Comparison of ENCODE assay signal across 22 mouse cellular contexts in the genomic region with DNA sequence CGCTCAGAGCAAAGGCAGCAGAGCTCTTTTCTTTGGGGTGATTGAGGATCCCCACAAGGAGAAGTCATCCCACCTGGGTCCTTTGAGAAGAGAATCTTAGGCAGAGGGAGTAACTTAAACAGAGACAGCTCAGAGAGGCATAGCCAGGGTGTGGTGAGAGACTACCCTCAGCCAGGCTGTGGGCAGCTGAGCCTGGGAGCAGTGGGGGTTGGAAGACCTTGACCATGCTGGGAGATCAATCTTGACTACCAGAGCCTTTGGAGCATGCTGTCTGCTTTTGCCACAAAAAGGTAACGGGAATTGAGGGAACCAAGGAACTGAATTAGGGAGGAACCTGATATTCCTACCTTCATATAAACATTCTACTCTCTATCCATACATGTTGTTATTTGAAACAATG.
"Had no signal": no experiment of that assay in that cellular context is flagged by ENCODE, and none has a peak within 500 bp of the region (broad histone marks: within the 10 kb centered on the region; RNA-seq: fewer than 3 reads in every experiment).

No protein-coding gene starts in this region.

- H3K9me3 ChIP-seq: heart, embryonic 10.5 days; heart, embryonic 13.5 days; heart, embryonic 15.5 days; hindbrain, embryonic 13.5 days; hindbrain, embryonic 15.5 days; kidney, embryonic 15.5 days; limb, embryonic 13.5 days; limb, embryonic 15.5 days had no signal

- H3K4me3 ChIP-seq: heart, embryonic 10.5 days; heart, embryonic 13.5 days; heart, embryonic 15.5 days; hindbrain, embryonic 13.5 days; hindbrain, embryonic 15.5 days; kidney, embryonic 15.5 days; limb, embryonic 13.5 days; limb, embryonic 15.5 days had no signal

- H3K27ac ChIP-seq: heart, embryonic 10.5 days; heart, embryonic 13.5 days; heart, embryonic 15.5 days; hindbrain, embryonic 13.5 days; hindbrain, embryonic 15.5 days; hindbrain, postnatal 0 days; kidney, embryonic 15.5 days; kidney, postnatal 0 days; limb, embryonic 13.5 days; limb, embryonic 15.5 days had no signal

- H3K27me3 ChIP-seq: heart, embryonic 13.5 days; heart, embryonic 15.5 days; hindbrain, embryonic 13.5 days; hindbrain, embryonic 15.5 days; kidney, embryonic 15.5 days; limb, embryonic 13.5 days; limb, embryonic 15.5 days had no signal

- DNase-seq: forebrain, postnatal 0 days; gastrocnemius, postnatal 14 days; gastrocnemius, postnatal 36 days; heart, adult 18-20 months; heart, postnatal 14 days; heart, postnatal 36 days; kidney, adult 11 months; kidney, adult 9 months; kidney, postnatal 14 days; layer of hippocampus, adult 9-11 months; layer of hippocampus, postnatal 36 days; left cerebral cortex, postnatal 4 days had no signal

- H3K36me3 ChIP-seq: heart, embryonic 10.5 days; heart, embryonic 13.5 days; heart, embryonic 15.5 days; hindbrain, embryonic 13.5 days; hindbrain, embryonic 15.5 days; kidney, embryonic 15.5 days; limb, embryonic 13.5 days; limb, embryonic 15.5 days had no signal

- H3K4me1 ChIP-seq: heart, embryonic 10.5 days; heart, embryonic 13.5 days; heart, embryonic 15.5 days; hindbrain, embryonic 13.5 days; hindbrain, embryonic 15.5 days; limb, embryonic 13.5 days; limb, embryonic 15.5 days had no signal

- H3K4me2 ChIP-seq: heart, embryonic 13.5 days; heart, embryonic 15.5 days; hindbrain, embryonic 13.5 days; hindbrain, embryonic 15.5 days; kidney, embryonic 15.5 days; limb, embryonic 13.5 days; limb, embryonic 15.5 days had no signal

- ATAC-seq: forebrain, postnatal 0 days; hindbrain, postnatal 0 days had no signal

- H3K9ac ChIP-seq: forebrain, postnatal 0 days; heart, embryonic 13.5 days; heart, embryonic 15.5 days; hindbrain, embryonic 13.5 days; hindbrain, embryonic 15.5 days; kidney, embryonic 15.5 days; limb, embryonic 13.5 days; limb, embryonic 15.5 days had no signal
